Mouse (Mus musculus) forebrain, embryonic 16.5 days (tissue): ENCODE data around the gene Cd247. TPM values are rescaled to one million over a fixed set of nuclear protein-coding genes. Genes with fewer than 3 reads are reported as not detected.

Source experiments
- ATAC-seq: fragments of 200-750 bp; cut with Nextera tagmentation; 2 replicates; pipeline ENCODE4 v1.8.0; 2017; ENCODE audit warnings: mild to moderate bottlenecking, moderate library complexity
- H3K27ac ChIP-seq: fragments of 300-500 bp; sonication (generic); 2 replicates; pipeline ENCODE4 v1.5.1; 2014; ENCODE audit warnings: low read length, control low read depth
- H3K27me3 ChIP-seq: fragments of 300-500 bp; sonication (generic); replicated peaks from 2 replicates; pipeline ENCODE4 v1.6.1; 2014; ENCODE audit warnings: low read length; ENCODE audit not compliant: control insufficient read depth, insufficient read depth
- H3K36me3 ChIP-seq: fragments of 300-500 bp; sonication (generic); 2 replicates; pipeline ENCODE4 v1.6.1; 2014; ENCODE audit not compliant: control insufficient read depth, insufficient read depth
- H3K4me1 ChIP-seq: fragments of 300-500 bp; sonication (generic); replicated peaks from 2 replicates; pipeline ENCODE4 v1.6.1; 2014; ENCODE audit warnings: low read length; ENCODE audit not compliant: control insufficient read depth, insufficient read depth
- H3K4me2 ChIP-seq: fragments of 300-500 bp; sonication (generic); 2 replicates; pipeline ENCODE4 v1.6.1; 2014; ENCODE audit warnings: mild to moderate bottlenecking, low read length, control low read depth
- H3K4me3 ChIP-seq: fragments of 300-500 bp; sonication (generic); replicated peaks from 2 replicates; pipeline ENCODE4 v1.5.1; 2014; ENCODE audit warnings: mild to moderate bottlenecking, low read length, control low read depth
- H3K9ac ChIP-seq: fragments of 300-500 bp; sonication (generic); replicated peaks from 2 replicates; pipeline ENCODE4 v1.6.1; 2014; ENCODE audit warnings: low read depth, low read length, control low read depth
- H3K9me3 ChIP-seq: fragments of 300-500 bp; sonication (generic); 2 replicates; pipeline ENCODE4 v1.6.1; 2016; ENCODE audit warnings: low read length; ENCODE audit not compliant: control insufficient read depth
- WGBS: fragments of 180-500 bp; shearing (Covaris S2); extraction: QIAGEN DNeasy Blood & Tissue Kit; methylation state at CpG from one replicate; pipeline ENCODE4 v1.1.7; 2014; 5-methylcytosine and 5-hydroxymethylcytosine counted together
- polyA plus RNA-seq: library from polyadenylated mRNA; unstranded; fragments of >200 nt; fragmentation: Nextera tagmentation; extraction: Ambion mirVana; gene quantifications from 2 replicates; pipeline ENCODE4 v1.2.1, GENCODE M21; 2015

Cd247 gene
- polyA plus RNA-seq, 1 experiment from 2014 or later = 2.1 TPM

DNA sequence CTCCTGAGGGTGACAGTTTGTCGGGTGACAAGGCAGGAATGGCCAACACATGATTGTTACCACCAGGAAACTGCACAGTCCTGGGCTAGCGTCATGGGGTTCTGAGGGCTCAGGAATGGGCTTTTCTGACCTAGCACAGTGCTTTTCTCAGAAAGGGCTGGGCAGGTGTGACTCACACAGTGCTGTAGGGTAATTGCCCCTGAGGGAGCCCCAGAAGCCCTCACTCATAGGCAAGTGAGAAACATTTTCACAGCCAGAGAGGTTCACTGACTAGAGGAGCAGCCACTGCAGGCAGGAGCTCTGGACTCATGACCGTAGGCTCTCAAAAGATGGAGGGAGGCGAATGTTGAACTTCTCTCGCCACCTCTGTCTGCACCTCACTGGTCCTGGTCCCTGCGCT is 1.5 kb downstream of the Cd247 start:
- Histone ChIP-seq H3K4me3 (no peak overlapping the region), H3K9me3 (no peaks in the 10 kb centered on the region), H3K27ac (no peak overlapping the region), H3K9ac (no peak overlapping the region), H3K4me2 (no peak overlapping the region), H3K36me3 (no peaks in the 10 kb centered on the region), H3K27me3 (no peaks in the 10 kb centered on the region), H3K4me1 (peaks cover 4% of the 10 kb centered on the region; the same call in 1 of the 2 replicates)
- no peak for ATAC-seq
- WGBS = 86% methylated on average over 6 of the region's 6 CpGs

DNA sequence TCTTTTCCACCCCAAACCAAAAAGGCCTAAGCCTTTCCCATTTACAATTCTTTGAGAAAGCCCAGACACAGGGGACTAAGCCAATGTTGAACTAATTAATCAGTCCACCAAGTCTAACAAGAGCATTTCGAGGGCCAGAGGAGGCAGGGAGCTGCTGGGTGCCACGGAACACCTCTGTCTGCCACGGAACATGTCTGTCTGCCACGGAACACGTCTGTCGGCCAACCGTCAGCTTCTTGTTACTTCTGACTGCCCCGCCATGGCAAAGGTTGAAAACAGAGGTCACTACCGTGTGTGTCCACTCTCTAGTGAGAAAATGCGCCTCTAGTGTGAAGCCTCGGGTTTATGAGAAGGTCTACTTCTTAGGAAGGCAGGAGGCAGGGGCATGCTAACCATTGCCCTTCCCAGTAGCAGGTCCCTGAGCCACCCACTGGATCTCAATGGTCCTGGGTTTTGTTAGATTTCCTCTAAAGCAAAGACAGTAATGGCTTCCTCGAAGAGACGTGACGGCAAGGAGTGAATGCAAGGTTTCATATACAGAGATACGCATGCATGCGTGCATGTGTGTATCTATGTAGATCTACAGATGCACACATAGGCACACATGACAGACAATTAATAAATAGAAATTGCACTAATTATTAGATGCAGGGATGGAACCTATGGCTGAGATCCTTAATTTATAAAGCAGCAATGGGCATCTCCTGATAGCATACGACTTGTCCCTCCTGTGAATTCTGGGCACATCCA is 2.2 kb downstream of the Cd247 start:
- no peak overlapping the region for H3K4me2 ChIP-seq
- no peak overlapping the region for H3K9ac ChIP-seq
- H3K27ac ChIP-seq = no peak overlapping the region
- H3K9me3 ChIP-seq = no peaks in the 10 kb centered on the region
- no peak overlapping the region for H3K4me3 ChIP-seq
- H3K36me3 ChIP-seq = no peaks in the 10 kb centered on the region
- 89% methylated on average over 17 of the region's 17 CpGs for WGBS
- peaks cover 4% of the 10 kb centered on the region; the same call in 1 of the 2 replicates for H3K4me1 ChIP-seq
- H3K27me3 ChIP-seq = no peaks in the 10 kb centered on the region
- no peak for ATAC-seq

DNA sequence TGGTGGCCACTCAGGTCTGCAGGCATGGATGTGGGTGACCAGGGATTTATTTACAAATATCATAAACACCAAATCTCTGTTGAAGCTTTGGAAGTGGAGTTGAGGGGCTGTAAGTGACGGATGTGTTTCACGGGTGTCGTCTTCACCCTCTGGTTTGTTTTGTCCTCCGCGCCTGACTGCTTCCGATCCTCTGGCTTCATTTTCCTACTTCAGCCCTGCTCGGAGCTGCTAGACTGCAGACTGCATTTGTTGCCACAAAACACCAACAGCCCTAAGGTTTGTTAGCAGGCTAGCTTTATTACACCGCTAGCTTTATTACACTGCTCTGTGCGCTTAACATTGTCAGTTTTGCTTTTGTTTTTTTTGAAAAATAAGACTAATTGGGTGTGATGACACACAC is 2.9 kb downstream of the Cd247 start:
- H3K4me2 ChIP-seq = no peak overlapping the region
- WGBS = 87% methylated on average over 9 of the region's 9 CpGs
- ATAC-seq = no peak

GRCm38 (mm10) chr1:165801709-165802310 is 13.3 kb downstream of the Cd247 start:
- H3K9ac ChIP-seq = no peak overlapping the region
- 81% methylated on average over 11 of the region's 11 CpGs for WGBS
- ATAC-seq = no peak
- H3K27me3 ChIP-seq = no peaks in the 10 kb centered on the region
- H3K4me2 ChIP-seq = no peak overlapping the region
- no peaks in the 10 kb centered on the region for H3K4me1 ChIP-seq
- H3K4me3 ChIP-seq = no peak overlapping the region
- no peaks in the 10 kb centered on the region for H3K36me3 ChIP-seq
- peaks cover 4% of the 10 kb centered on the region; the same call in 1 of the 2 replicates for H3K9me3 ChIP-seq
- H3K27ac ChIP-seq = no peak overlapping the region

More for the DNA sequence above, 2.9 kb downstream of the Cd247 start:
- no peaks in the 10 kb centered on the region for H3K36me3 ChIP-seq
- H3K27me3 ChIP-seq = no peaks in the 10 kb centered on the region
- no peaks in the 10 kb centered on the region for H3K4me1 ChIP-seq
- H3K27ac ChIP-seq = no peak overlapping the region
- H3K9ac ChIP-seq = no peak overlapping the region
- H3K9me3 ChIP-seq = no peaks in the 10 kb centered on the region
- no peak overlapping the region for H3K4me3 ChIP-seq

DNA sequence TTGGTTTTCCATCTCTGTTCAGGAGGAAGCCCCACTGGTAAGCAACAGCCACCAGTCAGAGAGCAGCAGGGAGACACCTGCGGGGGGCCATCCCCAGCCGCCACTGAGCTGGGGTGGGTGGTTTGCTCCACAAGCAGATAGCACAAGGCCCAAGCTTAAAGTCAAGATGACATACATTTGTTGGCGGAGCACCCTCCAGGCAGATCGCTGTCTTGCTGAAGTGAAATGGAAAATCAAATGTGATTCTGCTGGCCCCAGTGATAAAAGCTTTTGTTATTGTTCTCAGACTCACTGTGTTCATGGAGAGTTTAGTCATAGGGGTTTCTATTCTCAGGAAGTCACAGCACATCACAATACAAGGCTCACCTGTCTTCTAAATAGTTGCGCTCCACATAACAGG is 14.6 kb downstream of the Cd247 start:
- H3K4me2 ChIP-seq = no peak overlapping the region
- H3K27ac ChIP-seq = no peak overlapping the region
- no peaks in the 10 kb centered on the region for H3K36me3 ChIP-seq
- H3K27me3 ChIP-seq = no peaks in the 10 kb centered on the region
- ATAC-seq = no peak
- no peak overlapping the region for H3K4me3 ChIP-seq
- H3K9ac ChIP-seq = no peak overlapping the region
- WGBS = 89% methylated on average over 5 of the region's 5 CpGs
- H3K9me3 ChIP-seq = peaks cover 4% of the 10 kb centered on the region; the same call in 1 of the 2 replicates
- no peaks in the 10 kb centered on the region for H3K4me1 ChIP-seq

DNA sequence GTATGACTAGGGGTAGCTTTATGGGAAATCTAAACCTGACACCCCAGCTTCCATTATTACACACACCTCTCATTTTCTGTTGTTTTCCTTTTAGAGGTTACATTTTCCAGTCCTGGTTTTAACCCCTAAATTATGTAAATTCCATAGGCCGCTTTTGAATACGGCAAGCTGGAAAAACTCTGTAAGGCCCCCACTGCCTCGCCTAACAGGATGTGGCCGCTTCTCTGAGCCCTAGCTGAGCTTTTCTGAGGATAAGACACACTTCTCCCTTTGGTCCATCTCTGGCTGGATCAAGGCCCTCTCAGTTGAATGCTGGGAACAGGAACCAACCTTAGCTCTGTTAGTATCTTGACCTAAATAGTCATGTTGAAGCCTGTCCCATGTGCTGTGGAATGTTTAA is 15.7 kb downstream of the Cd247 start:
- ATAC-seq = no peak
- H3K4me1 ChIP-seq = no peaks in the 10 kb centered on the region
- H3K27me3 ChIP-seq = no peaks in the 10 kb centered on the region

GRCm38 (mm10) chr1:165810633-165811032 is 22.2 kb downstream of the Cd247 start:
- Histone ChIP-seq H3K27ac (no peak overlapping the region), H3K4me2 (no peak overlapping the region), H3K4me1 (peaks cover 21% of the 10 kb centered on the region), H3K9me3 (no peaks in the 10 kb centered on the region), H3K36me3 (no peaks in the 10 kb centered on the region), H3K27me3 (peaks cover 10% of the 10 kb centered on the region; the same call in 1 of the 2 replicates), H3K4me3 (no peak overlapping the region), H3K9ac (no peak overlapping the region)
- ATAC-seq = no peak
- WGBS = 70% methylated on average over 2 of the region's 2 CpGs

More for the DNA sequence above, 15.7 kb downstream of the Cd247 start:
- H3K4me2 ChIP-seq = no peak overlapping the region
- H3K27ac ChIP-seq = no peak overlapping the region
- H3K9me3 ChIP-seq = peaks cover 4% of the 10 kb centered on the region; the same call in 1 of the 2 replicates
- H3K9ac ChIP-seq = no peak overlapping the region
- 91% methylated on average over 4 of the region's 4 CpGs for WGBS
- H3K4me3 ChIP-seq = no peak overlapping the region
- H3K36me3 ChIP-seq = no peaks in the 10 kb centered on the region

GRCm38 (mm10) chr1:165811170-165811569 is 22.7 kb downstream of the Cd247 start:
- WGBS = over 99% methylated on average over 5 of the region's 5 CpGs
- Histone ChIP-seq H3K9ac (no peak overlapping the region), H3K27me3 (peaks cover 11% of the 10 kb centered on the region; the same call in 1 of the 2 replicates), H3K4me3 (no peak overlapping the region), H3K9me3 (no peaks in the 10 kb centered on the region), H3K27ac (no peak overlapping the region), H3K36me3 (no peaks in the 10 kb centered on the region), H3K4me2 (no peak overlapping the region), H3K4me1 (peaks cover 21% of the 10 kb centered on the region)
- no peak for ATAC-seq

GRCm38 (mm10) chr1:165812775-165813174 is 24.3 kb downstream of the Cd247 start:
- Histone ChIP-seq H3K27me3 (peaks cover 21% of the 10 kb centered on the region), H3K9ac (no peak overlapping the region), H3K4me3 (no peak overlapping the region), H3K27ac (no peak overlapping the region), H3K9me3 (no peaks in the 10 kb centered on the region), H3K36me3 (no peaks in the 10 kb centered on the region), H3K4me1 (peaks cover 21% of the 10 kb centered on the region), H3K4me2 (no peak overlapping the region)
- no peak for ATAC-seq
- 76% methylated on average over 3 of the region's 3 CpGs for WGBS
